Mouse (Mus musculus) stomach, postnatal 0 days (tissue): ENCODE data around the gene Dhx8. TPM values are rescaled to one million over a fixed set of nuclear protein-coding genes. Genes with fewer than 3 reads are reported as not detected.

Experiments
- ATAC-seq: fragments of 200-750 bp; cut with Nextera tagmentation; 2 replicates; pipeline ENCODE4 v1.8.0; 2017; ENCODE audit not compliant: low FRiP score, low TSS enrichment
- DNase-seq: peaks from one replicate; pipeline ENCODE4 v3.0.0-alpha.2; 2016; ENCODE audit warnings: low spot score
- H3K27ac ChIP-seq: fragments of 300-500 bp; sonication (generic); replicated peaks from 2 replicates; pipeline ENCODE4 v1.5.1; 2014; ENCODE audit warnings: mild to moderate bottlenecking, control low read depth
- H3K27me3 ChIP-seq: fragments of 300-500 bp; sonication (generic); 2 replicates; pipeline ENCODE4 v1.6.1; 2014; ENCODE audit warnings: low read length; ENCODE audit not compliant: control insufficient read depth, insufficient read depth
- H3K36me3 ChIP-seq: fragments of 300-500 bp; sonication (generic); 2 replicates; pipeline ENCODE4 v1.6.1; 2014; ENCODE audit warnings: low read length, mixed read lengths; ENCODE audit not compliant: control insufficient read depth, insufficient read depth
- H3K4me1 ChIP-seq: fragments of 300-500 bp; sonication (generic); replicated peaks from 2 replicates; pipeline ENCODE4 v1.6.1; 2014; ENCODE audit warnings: antibody characterized with exemption; ENCODE audit not compliant: control insufficient read depth, insufficient read depth
- H3K4me2 ChIP-seq: fragments of 300-500 bp; sonication (generic); replicated peaks from 2 replicates; pipeline ENCODE4 v1.6.1; 2014; ENCODE audit warnings: low read depth, mild to moderate bottlenecking, control low read depth, moderate library complexity
- H3K4me3 ChIP-seq: fragments of 300-500 bp; sonication (generic); 2 replicates; pipeline ENCODE4 v1.5.1; 2014; ENCODE audit warnings: low read depth, low read length, control low read depth
- H3K9ac ChIP-seq: fragments of 300-500 bp; sonication (generic); 2 replicates; pipeline ENCODE4 v1.6.1; 2014; ENCODE audit warnings: mild to moderate bottlenecking, low read length, control low read depth, mixed read lengths
- H3K9me3 ChIP-seq: fragments of 300-500 bp; sonication (generic); 2 replicates; pipeline ENCODE4 v1.6.1; 2016; ENCODE audit warnings: low read length; ENCODE audit not compliant: control insufficient read depth
- CTCF ChIP-seq: IDR thresholded peaks from 2 replicates; pipeline ENCODE4 v1.5.1; 2016; ENCODE audit warnings: antibody characterized with exemption, low read depth, mild to moderate bottlenecking, moderate library complexity
- EP300 ChIP-seq: optimal IDR thresholded peaks from 2 replicates; pipeline ENCODE3; 2016; ENCODE audit warnings: antibody characterized with exemption
- WGBS: fragments of 180-500 bp; shearing (Covaris S2); extraction: QIAGEN DNeasy Blood & Tissue Kit; methylation state at CpG from one replicate; pipeline ENCODE4 v1.1.7; 2014; 5-methylcytosine and 5-hydroxymethylcytosine counted together
- polyA plus RNA-seq: library from polyadenylated mRNA; unstranded; fragments of >200 nt; fragmentation: Nextera tagmentation; extraction: Ambion mirVana; gene quantifications from 2 replicates; pipeline ENCODE4 v1.2.1, GENCODE M21; 2015

Dhx8 gene
- polyA plus RNA-seq, 1 experiment from 2014 or later, result 12.6 TPM

DNA sequence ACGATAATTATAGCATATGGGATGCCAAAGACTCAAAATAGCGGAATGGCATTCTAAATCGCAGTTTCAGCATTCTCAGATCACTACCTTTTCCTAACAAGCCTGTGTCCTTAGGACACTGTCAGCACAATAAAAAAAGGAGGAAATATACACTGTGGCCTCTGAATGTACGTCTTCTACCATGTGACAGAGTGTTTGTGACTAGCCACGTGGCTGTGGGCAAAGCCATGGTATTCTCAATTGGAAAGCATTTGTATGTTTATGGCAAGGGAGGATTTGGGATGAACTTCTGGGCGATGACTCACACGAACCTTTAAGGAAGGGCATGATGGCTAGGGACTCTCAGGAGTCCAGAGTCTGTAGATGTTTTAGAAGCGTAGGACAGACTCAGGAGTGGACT is 7.7 kb upstream of the Dhx8 start:
- WGBS, result 70% methylated on average over 8 of the region's 8 CpGs

DNA sequence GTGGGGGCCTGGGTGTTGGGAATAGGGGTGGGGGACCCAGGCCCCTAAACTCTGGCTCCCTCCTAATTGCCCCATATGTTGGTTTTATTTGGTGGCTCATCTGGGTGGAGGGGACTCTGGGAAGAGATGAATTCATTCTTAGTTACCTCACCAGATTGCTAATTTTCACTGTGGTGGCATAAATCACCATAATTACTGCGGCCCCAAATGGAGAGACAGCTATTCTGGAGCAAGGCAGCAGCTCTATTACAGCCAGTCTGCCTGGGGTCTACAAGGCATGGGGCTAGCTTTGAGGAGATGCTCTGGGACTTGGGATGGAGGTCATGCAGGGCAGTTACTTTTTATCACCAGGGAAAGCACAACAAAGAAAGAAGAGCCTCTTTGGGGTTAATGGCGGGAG is 6.0 kb upstream of the Dhx8 start:
- Histone ChIP-seq H3K9me3 (no peaks in the 10 kb centered on the region), H3K27ac (no peak overlapping the region), H3K9ac (no peak overlapping the region), H3K4me1 (no peaks in the 10 kb centered on the region), H3K36me3 (no peaks in the 10 kb centered on the region), H3K4me2 (no peak overlapping the region), H3K4me3 (no peak overlapping the region), H3K27me3 (no peaks in the 10 kb centered on the region)
- 74% methylated on average over 2 of the region's 2 CpGs for WGBS
- no peak for ATAC-seq
- no peak for TF ChIP-seq EP300
- no peak for TF ChIP-seq CTCF
- DNase-seq, result no peak

More for the DNA sequence above, 7.7 kb upstream of the Dhx8 start:
- DNase-seq, result no peak
- H3K27me3 ChIP-seq, result no peaks in the 10 kb centered on the region
- H3K27ac ChIP-seq, result no peak overlapping the region
- TF ChIP-seq CTCF (no peak), EP300 (no peak)
- H3K4me3 ChIP-seq, result no peak overlapping the region
- no peaks in the 10 kb centered on the region for H3K36me3 ChIP-seq
- H3K9ac ChIP-seq, result no peak overlapping the region
- H3K9me3 ChIP-seq, result no peaks in the 10 kb centered on the region
- H3K4me2 ChIP-seq, result no peak overlapping the region
- H3K4me1 ChIP-seq, result no peaks in the 10 kb centered on the region
- no peak for ATAC-seq

DNA sequence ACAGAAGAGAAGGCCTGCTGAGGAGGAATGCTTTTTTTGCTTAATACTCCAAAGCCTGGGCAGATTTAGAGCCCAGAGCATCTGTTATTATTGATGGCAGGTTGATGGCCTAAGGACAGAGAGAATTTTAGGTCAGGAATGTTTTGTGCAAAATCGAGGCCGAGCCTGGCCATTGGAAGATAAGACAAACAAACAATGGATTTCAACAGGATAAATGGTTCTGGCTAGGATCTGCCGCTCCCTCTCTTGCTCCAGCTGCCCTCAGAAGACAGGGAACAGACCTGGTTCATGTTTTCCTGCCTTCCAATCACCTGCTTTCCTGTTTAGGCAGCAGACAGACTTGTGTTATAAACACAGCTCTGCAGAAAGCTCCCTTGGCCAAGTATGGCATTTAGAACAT is 3.4 kb upstream of the Dhx8 start:
- DNase-seq, result no peak
- H3K36me3 ChIP-seq, result no peaks in the 10 kb centered on the region
- H3K4me2 ChIP-seq, result no peak overlapping the region
- 11% methylated on average over 3 of the region's 3 CpGs for WGBS
- H3K27me3 ChIP-seq, result no peaks in the 10 kb centered on the region
- H3K27ac ChIP-seq, result peak overlapping the region; percentile 30; the same call in 1 of the 2 replicates
- H3K4me3 ChIP-seq, result no peak overlapping the region
- H3K4me1 ChIP-seq, result 0 out of 2 replicates have a peak, but pooled peaks cover 3% of the 10 kb centered on the region
- no peaks in the 10 kb centered on the region for H3K9me3 ChIP-seq
- H3K9ac ChIP-seq, result no peak overlapping the region
- no peak for TF ChIP-seq EP300
- TF ChIP-seq CTCF, result no peak
- no peak for ATAC-seq

DNA sequence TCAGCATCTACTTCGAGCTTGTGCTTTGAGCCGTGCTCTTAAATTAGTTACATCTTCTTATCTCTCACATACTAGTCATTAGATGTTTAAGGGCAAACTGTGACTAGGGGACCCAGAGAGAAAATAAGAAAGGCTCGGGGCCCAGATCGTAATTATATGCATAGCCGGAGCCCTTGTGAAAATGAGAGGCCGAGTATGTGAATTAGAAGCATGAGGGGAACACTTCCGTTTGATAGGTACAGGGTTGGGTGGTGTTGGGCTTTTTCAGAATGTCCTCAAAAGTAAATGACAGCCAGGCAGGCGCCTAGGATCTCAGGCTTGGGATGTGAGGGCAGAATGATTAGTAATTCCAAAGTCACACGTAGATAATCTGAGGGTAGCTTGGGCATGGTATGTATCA is 877 bp downstream of the Dhx8 start:
- Histone ChIP-seq H3K36me3 (peaks cover 14% of the 10 kb centered on the region), H3K27me3 (no peaks in the 10 kb centered on the region), H3K4me1 (0 out of 2 replicates have a peak, but pooled peaks cover 3% of the 10 kb centered on the region), H3K9ac (peak overlapping the region; percentile 77), H3K4me3 (peak overlapping the region; percentile 78), H3K4me2 (peak overlapping the region; percentile 66), H3K9me3 (no peaks in the 10 kb centered on the region), H3K27ac (peak overlapping the region; percentile 78; the same call in 1 of the 2 replicates)
- no peak for TF ChIP-seq EP300
- TF ChIP-seq CTCF, result no peak
- no peak for ATAC-seq
- WGBS, result 26% methylated on average over 9 of the region's 9 CpGs
- DNase-seq, result no peak

DNA sequence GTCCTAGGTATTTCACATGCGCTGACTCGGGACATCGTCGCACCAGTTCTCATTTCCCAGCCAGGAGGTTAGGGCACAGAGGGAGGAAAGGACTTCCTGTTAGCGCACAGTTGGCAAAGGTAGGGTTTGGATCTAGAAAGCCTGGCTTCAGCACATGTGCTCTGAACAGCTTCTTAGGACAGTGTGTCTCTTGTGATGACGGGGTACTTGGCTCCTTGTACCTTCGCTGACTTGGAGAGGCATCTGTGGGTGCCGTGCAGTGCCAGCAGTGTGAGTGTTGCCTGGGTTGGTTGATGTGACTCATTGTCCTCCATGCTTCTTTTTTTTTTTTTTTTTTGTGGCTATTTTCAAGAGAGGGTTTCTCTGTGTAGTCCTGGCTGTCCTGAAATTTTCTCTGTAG is 23.9 kb downstream of the Dhx8 start:
- DNase-seq (no peak), ATAC-seq (no peak)
- H3K27me3 ChIP-seq, result no peaks in the 10 kb centered on the region
- H3K4me3 ChIP-seq, result no peak overlapping the region
- 89% methylated on average over 8 of the region's 8 CpGs for WGBS
- no peaks in the 10 kb centered on the region for H3K9me3 ChIP-seq
- peak overlapping the region; percentile 25; the same call in 1 of the 2 replicates for H3K27ac ChIP-seq
- H3K4me2 ChIP-seq, result no peak overlapping the region
- H3K9ac ChIP-seq, result no peak overlapping the region
- H3K4me1 ChIP-seq, result no peaks in the 10 kb centered on the region
- TF ChIP-seq EP300, result no peak
- H3K36me3 ChIP-seq, result peaks cover 44% of the 10 kb centered on the region

DNA sequence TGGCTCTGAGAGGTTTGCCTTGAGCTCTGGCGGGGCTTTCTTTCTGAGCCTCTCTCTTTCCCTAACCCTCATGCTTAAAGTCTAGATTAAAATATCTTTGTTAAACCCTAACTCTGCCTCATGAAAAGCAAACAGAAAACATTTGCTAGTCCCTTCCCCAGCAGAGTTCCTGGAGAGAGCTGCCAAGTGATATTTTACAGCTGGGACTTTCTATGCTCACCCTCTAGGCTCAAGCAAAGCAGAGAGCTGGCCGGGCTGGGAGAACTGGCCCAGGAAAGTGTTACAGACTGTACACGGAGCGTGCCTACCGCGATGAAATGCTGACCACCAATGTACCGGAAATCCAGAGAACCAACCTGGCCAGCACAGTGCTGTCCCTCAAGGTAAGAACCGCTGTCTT is 24.6 kb downstream of the Dhx8 start:
- no peak overlapping the region for H3K4me3 ChIP-seq
- H3K36me3 ChIP-seq, result peaks cover 43% of the 10 kb centered on the region
- H3K9ac ChIP-seq, result no peak overlapping the region
- H3K4me2 ChIP-seq, result no peak overlapping the region
- peak overlapping the region; percentile 30; the same call in 1 of the 2 replicates for H3K27ac ChIP-seq
- WGBS, result 65% methylated on average over 8 of the region's 8 CpGs
- no peaks in the 10 kb centered on the region for H3K27me3 ChIP-seq
- H3K4me1 ChIP-seq, result no peaks in the 10 kb centered on the region
- H3K9me3 ChIP-seq, result no peaks in the 10 kb centered on the region
- DNase-seq (no peak), ATAC-seq (no peak)
- TF ChIP-seq EP300 (no peak), CTCF (no peak)
